Mouse (Mus musculus) C2C12 (cell line): ENCODE data around the gene Lgmn.

Experiments used
- CTCF ChIP-seq: IDR thresholded peaks from one replicate; pipeline ENCODE4 v1.5.1; 2011; ENCODE audit not compliant: control insufficient read depth, insufficient read depth, insufficient read length
- MAX ChIP-seq: IDR thresholded peaks from one replicate; pipeline ENCODE4 v1.6.1; 2011; ENCODE audit warnings: mild to moderate bottlenecking, control low read depth
- MYOD1 ChIP-seq: IDR thresholded peaks from one replicate; pipeline ENCODE4 v1.6.1; 2011; ENCODE audit warnings: low read depth; ENCODE audit not compliant: control insufficient read depth, insufficient read length
- USF1 ChIP-seq: IDR thresholded peaks from one replicate; pipeline ENCODE4 v1.6.1; 2011; ENCODE audit warnings: low read depth, mild to moderate bottlenecking, control low read depth, moderate library complexity

GRCm38 (mm10) chr12:102395998-102396991 is 43.3 kb downstream of the Lgmn start:
- TF ChIP-seq CTCF (no peak), MAX (no peak), USF1 (no peak), MYOD1 (no peak)
